Mouse (Mus musculus) left cerebral cortex, postnatal 4 days (tissue): Measurements from ENCODE around the gene Fut8. TPM values are rescaled to one million over a fixed set of nuclear protein-coding genes. Genes with fewer than 3 reads are reported as not detected.
"Not testable (repeated sequence)": the region's sequence is repeated elsewhere in the genome, so short reads cannot be mapped to it uniquely, and the experiment has no call there.

Experiments
- DNase-seq: peaks from one replicate; pipeline ENCODE4 v3.0.0-alpha.2; 2022
- intact Hi-C: fragments of 180-260 bp; cut with DNase I; formaldehyde crosslinking; loops from one replicate; pipeline ENCODE4 v1.15.1; 2025
- total RNA-seq, 2 experiments: library from RNA; stranded (reverse); gene quantifications; 2 replicates each; pipeline ENCODE4 v1.2.3; 2021

The Fut8 gene
- total RNA-seq, 2 experiments from 2014 or later: 85.9 to 93.8 TPM

DNA sequence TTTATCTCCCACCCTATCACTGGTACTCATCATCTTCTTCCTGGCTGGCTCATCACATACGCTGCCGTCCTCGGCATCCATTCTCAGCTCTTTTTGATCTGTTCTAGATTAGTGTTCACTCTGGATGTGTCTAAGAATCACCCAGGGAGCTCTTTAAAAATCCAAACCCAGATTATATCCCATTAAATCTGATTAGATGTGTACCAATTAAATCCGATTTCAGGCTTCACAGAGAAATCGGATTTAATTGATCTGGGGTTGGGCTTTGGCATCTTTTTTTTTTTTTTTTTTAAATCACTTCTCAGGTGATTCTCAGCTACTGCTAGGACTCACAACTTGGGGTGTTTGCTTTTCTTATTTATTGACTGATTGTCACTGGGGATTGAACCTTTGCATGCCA is 17.3 kb upstream of the Fut8 start:
- intact Hi-C loops: no loop called here
- no peak for DNase-seq

DNA sequence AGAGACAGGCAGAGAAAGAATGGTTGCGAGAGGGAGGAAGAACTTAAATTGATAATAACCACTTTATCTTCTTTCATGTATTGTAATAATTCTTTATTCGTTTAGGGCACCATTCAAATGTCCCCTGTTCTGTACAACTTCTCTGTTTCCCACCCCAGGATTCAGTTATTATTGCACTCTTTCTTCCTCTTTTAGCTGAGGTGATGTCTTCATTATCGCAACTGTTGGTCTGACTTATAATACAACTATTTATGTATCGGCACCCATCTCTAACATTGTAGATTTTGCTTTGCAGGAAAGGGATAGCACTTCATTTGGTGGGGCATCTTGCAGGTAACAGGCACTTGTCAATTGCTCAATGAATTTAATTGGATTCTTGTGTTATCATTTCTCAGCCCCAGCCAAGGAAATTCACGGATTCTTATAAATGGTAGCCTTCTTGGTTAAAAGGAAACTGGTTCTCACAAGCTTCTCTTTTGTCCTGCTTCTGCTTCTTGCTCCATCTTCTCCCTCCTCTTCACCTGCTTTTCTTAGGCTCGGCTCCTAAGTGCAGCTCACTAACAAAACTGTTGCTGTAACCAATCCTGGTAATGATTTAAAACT is 15.6 kb upstream of the Fut8 start:
- intact Hi-C loops: no loop called here

DNA sequence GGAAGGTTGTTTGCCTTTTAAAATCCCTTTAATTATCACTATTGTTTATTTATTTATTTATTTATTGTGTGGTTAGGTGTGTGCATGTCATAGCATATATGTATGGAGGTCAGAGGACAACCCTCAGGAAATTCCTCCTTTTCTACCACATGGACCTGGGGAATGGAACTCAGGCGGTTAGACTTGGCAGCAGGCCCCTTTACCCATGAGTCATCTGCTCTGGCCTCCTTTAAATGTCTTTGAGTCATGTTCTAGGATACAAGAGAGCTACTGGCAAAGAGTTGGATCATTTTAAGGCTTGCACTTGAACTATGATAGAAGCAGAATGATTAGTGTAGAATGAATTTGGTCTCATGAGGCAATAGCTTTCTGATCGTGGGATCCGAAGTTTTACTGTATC is 14.3 kb upstream of the Fut8 start:
- intact Hi-C loops: no loop called here
- no peak for DNase-seq

More for the DNA sequence above, 15.6 kb upstream of the Fut8 start:
- DNase-seq: no peak

DNA sequence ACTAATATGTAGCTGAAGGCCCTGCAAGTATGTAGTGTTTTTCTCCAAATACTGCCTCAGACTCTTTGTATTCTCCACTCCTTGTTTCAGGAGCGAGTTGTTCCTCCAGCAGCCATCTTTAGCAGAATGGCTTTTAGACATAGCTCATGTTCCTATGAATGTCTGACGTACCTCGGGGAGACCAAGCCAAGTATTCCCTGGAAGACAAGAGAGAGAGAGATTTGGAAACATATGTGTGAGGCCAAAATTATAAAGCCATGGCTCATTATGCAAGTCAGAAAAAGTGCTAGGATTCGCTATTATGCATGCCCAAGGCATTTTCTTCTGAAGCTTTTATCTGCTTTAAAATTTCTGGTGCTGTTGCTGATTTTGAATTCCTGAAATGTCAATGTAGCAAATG is 13.8 kb upstream of the Fut8 start:
- intact Hi-C loops: no loop called here
- DNase-seq: no peak

DNA sequence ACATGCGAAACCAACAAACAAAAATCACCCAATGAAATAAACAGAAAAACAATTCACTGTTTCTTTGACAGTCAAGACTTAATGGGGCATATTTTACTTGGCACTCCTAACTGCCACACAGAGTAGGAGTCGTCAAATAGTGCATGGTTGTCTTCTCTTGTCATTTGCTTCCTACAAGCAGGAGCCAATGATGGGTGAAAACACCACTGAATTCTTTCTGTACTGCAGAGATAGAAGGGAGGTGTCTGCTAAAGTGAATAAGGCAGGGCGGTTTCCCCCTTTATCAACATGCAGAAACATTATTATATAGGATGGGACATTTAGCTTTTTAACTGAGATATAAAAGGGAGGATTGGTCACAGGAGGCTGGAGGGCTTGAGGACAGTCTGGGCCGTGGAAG is 13.0 kb upstream of the Fut8 start:
- DNase-seq: no peak
- intact Hi-C loops: no loop called here

DNA sequence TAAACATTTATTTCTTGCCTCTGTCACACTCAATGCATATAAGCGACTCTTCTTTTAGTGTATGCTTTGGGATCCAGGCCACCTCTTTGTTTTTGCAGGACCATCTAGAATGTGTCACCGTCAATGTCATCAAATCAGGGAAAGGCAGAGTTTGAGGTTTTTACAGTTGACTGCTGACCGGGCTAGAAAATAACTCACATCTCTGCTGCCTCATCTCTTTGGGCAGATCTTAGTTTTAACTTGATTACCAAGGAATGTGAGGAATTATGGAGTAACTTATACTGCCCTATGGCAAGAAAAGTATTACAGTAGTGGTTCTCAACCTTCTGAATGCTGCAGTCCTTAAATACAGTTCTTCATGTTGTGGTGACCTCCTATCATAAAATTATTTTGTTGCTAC is 12.2 kb upstream of the Fut8 start:
- no peak for DNase-seq
- intact Hi-C loops: no loop called here

DNA sequence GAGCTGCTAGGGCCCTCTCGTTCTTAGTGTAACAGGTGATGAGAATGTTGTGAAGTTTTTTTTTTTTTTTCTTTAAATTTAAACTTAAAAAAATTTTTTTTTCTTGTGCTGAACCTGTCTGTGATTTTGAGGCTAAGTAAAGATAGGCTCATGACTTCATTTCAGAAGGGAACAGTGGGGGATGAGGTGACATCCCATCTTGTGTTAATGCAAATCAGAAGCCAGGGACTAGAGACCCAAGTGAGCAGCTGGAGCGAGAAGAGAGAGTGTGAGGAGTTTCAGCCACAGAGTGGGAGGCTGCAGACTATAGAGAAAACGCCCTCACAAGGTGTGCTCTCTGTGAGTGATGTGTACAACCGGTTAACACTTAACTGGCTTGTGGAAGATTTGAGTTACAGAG is 2.0 kb upstream of the Fut8 start:
- intact Hi-C loops: loop anchor here (5.0 kb wide), 3 partner anchors 229 to 851 kb away; no protein-coding TSS in a partner anchor
- DNase-seq: no peak

DNA sequence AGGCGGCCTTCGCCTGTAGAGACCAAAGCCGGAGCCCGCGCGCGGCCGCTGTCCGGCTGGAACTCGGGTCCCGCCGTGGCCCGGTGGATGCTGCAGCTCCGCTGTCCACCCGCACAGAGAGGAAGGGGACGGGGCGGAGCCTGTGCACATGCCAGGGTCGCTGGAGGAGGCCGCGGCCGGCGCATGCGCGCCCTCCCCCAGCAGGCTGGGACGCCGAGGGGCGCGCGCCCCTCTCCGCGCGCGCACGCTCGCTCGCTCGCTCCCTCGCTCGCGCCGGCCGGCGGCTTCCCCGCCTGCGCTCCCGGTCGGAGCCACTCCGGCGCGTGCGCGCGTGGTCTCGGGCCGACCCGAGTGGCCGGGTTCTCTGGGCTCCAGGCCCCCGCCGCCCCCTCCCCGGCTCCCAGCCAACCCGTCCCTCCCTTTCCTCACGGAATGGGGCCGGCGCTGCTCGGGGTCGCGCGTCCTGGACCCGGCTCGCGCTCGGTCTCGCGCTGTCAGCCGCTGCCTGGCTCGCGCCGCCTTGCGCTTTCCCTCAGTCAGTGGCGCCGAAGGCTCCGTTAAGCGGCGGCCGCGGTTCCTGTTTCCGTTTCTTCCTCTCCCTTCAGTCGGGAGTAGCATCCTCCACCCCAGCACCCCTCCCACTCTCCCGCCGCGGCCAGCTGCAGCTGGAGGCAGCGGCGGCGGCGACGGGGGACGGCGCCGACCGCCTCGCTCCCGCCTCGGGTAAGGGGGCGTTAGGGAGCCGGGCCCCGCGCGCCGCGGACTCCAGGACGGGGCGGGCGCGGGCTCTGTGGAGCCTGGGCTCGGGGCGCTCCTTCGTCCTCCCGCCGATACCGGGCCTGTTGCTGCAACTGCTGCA is 835 bp downstream of the Fut8 start:
- peak; percentile 97 for DNase-seq
- intact Hi-C loops: loop anchor here (5.0 kb wide), 3 partner anchors 231 to 849 kb away; no protein-coding TSS in a partner anchor

DNA sequence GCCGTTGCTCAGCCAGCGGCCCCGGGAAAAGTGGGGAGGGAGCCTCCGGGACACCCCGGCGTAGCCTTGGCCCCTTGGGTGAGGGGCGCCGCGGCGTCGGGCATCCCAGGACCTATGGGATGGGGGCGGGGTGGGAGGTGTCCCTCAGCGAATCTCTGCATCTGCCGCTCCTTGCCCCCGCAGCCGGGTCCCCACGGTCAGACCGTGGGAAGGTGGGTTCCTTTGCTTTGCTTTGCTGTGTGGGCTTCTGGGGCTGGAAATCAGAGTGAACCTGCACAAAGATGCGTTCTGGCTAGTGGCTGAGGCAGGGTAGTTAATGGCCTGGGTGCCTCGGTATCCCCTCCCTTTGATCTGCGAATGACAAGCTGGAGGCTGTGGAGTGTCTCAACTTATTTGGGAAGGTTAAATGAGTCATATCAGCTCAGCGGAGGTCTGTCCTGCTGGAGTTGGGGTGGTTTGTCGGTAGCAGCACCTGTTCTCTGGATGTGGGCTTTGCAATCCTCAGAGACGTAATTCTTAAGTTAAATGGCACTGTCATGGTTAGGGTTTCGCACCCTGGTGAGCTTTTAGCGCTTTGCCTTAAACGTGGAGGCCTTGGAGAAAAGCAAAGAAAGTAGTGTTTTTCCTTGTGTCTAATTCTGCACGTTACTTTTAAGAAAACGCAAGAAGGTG is 1.6 kb downstream of the Fut8 start:
- DNase-seq: peak; percentile 59
- intact Hi-C loops: loop anchor here (5.0 kb wide), 4 partner anchors 232 to 848 kb away; no protein-coding TSS in a partner anchor

DNA sequence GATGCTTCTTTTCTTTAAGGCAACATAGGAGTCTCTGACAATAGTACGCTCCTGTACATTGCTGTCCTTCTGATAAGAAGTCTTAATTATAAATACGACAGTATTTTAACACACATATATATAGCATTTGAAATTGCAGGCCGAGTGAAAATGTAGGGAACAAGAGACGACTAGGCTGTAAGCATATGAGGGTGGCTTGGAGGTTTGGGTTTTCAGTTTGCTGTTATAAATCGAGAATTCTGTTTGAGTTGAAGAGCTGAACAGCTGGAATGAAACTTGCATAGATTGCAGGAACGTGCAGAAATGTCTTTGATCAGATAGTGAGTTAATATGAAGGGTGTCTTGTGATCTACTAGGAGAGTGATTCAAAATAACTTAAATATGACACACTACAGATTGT is 2.4 kb downstream of the Fut8 start:
- intact Hi-C loops: loop anchor here (5.0 kb wide), 1 partner anchor 542 kb away; no protein-coding TSS in a partner anchor

DNA sequence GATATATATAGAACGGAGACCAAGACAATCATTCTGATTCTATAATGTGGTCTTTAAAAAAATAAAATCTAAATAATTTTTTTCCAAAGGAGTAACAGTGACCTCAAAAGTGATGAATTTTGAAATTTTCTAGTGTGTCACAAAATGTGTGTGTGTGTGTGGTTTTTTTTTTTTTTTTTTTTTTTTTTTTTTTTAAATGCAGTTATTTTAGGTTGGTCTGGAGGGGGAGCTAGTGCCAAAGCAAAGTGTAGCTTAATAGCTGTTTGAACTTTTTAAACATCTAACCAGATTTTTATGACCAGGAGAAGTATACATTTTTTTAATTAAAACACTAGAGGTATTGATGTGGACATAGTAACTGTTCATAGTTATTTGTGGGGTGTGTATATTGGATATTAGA is 2.9 kb downstream of the Fut8 start:
- peak; percentile 29 for DNase-seq
- intact Hi-C loops: loop anchor here (5.0 kb wide), 1 partner anchor 541 kb away; no protein-coding TSS in a partner anchor

More for the DNA sequence above, 2.4 kb downstream of the Fut8 start:
- DNase-seq: no peak

DNA sequence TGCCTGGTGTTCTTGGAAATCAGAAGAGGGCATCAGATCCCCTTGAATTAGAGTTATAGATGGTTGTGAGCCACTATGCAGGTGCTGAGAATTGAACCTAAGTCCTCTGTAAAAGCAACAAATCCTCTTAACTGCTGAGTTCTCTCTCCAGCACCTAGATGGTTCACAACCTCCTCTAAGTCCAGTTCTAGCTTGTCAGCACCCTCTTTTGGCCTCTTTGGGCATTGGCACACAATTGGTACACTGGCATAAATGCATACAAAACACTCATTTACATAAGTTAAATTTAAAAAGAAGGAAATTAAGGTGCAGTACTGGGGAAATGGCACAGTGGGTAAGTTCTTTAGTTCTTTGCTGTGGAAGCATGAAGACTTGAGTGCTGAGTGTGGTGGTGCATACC is 24.7 kb downstream of the Fut8 start:
- DNase-seq: no peak
- intact Hi-C loops: no loop called here

DNA sequence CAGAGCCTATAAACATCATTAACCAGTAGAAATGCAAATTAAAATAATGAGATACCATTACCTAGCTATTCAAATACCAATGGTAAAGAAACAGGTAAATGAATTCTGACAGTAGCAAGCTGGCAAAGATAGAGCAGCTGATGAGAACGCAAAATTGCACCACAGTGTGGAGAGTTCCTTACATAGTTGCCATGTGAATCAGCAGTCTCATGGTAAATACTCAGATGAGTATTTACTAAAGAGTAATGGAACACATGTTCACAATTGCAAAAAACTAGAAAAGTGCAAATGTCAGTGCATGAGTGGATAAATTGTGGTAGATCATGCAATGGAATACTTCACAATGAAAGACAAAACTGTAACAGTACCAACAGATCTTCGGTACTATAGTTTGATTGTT is 25.9 kb downstream of the Fut8 start:
- intact Hi-C loops: no loop called here
- DNase-seq: no peak

DNA sequence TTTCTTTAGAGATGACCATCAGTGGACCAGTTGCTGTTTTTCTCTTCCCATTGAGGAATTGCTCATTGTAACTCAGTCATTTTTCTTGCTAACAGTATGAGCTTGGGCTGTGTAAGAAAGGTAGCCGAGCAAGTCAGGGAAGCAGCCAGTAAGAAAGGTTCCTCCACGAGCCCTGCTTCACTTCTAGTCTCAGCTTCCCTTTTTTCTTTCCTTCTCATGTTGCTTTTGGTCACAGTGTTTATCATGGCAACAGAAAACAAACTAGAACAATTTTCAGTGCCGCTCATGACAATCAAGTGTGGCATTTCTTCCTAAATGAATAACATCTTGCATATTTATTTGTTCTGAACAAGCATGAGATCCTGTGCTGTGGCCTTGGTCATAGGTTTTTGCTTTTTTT is 32.8 kb downstream of the Fut8 start:
- intact Hi-C loops: no loop called here
- no peak for DNase-seq

DNA sequence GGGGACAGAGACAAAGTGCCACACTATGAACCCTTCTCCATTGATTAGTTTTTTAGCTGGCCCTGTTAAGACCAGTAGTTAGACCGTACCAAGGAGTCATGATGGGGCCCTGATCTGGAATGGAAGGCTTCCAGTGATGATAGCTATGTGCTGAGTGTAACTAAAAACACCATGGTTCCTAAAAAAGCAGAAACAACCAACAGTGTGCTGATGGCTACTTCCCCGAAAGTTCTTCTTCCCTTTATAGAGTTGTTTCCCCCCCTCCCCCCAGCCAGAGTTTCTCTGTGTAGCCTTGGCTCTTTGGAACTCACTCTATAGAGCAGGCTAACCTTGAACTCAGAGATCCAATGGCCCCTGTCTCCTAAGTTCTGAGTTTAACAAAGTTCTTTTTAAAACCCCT is 50.6 kb downstream of the Fut8 start:
- DNase-seq: no peak
- intact Hi-C loops: no loop called here

DNA sequence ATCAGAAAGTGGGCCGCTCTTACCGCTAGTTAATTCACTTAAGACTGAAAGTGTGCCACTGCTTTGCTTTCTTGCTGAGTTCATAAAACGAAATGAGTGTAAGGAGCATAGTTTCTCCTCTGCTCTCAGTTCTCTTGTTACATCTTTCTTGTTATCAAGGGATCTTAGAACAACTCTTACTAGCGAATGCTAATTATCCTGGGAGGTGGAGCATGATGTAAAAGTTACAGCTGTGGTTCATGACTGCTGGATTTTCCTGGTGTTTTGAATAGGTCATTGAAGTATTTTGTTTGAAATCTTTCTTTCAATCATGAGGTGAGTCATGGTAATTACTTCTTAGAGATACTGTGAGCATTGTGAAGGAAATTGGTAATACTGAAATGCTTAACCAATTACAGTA is 53.1 kb downstream of the Fut8 start:
- DNase-seq: no peak
- intact Hi-C loops: no loop called here

DNA sequence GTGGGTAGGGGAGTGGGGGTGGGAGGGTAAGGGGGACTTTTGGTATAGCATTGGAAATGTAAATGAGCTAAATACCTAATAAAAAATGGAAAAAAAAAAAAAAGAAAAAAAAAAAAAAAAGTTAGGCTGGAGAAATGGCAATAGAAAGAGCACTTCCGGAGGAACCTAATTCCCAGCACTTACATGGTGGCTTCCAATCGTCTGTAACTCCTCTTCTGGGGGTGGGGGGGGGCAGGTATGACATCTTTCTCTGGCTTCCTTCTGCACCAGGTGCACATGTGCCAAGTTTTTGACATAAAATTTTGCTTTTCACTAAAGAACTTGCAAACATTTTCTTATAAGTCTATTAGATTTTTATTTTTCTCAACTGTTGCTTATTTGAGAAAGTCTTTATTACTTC is 53.9 kb downstream of the Fut8 start:
- DNase-seq, intact Hi-C loops: not testable (repeated sequence)

DNA sequence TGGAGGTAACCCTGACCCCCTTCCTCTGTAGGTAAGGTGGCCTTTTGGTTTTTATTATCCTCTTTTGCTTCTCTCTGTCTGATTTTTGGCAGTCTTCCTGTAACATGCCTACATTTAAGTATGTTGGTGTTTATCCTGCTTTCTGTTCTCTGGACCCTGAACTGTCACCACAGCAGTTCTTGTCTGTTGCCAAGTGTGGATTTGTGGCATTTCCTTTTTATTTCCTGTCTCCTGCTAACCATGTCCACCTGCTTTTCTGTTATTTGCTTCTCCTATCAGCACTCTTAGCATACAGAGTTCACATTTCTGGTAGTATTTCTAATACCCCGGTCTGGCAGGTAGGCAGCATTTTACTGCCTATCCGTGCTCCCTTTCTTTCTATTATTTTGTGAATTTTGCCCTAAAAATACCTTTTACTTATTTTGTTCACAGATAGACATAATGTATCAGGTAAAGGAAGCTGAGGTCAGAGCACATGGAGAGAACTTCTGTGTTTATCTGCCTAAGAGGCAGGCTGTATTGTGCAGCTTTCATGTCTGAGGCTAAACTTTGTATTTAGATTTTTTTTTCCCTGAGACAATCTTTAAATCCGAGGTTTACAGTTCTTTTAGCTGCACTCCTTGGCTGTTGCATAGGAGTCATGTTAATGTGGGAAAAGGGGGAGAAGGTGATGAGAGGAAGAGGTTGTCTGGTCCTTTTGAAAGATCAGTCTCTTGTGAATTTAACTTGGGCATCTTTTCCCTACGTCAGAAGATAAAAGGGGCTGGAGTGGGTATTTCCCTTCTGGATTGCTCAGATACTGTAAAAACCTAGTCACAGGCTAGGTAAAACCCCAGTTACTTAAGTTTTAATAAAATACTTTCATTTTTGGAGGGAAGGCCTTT is 54.7 kb downstream of the Fut8 start:
- DNase-seq: no peak
- intact Hi-C loops: no loop called here

DNA sequence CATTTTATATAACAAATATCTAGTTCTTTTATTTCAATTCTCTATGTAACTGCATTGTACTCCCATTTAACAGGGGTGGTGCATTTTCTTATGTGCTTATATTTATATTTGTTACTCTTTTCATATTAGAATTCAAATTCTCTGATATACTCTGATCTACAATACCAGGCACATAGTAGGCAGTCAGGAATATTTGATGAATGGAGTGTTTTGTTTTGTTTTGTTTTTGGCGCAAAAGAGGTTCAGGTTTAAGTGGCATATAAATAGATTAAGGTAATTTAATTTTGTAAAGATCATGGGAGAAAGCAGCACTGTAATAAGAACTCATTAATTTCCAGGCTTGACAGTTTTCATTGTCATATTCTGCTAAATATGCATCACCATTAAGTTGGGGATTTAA is 58.2 kb downstream of the Fut8 start:
- DNase-seq: no peak
- intact Hi-C loops: no loop called here

DNA sequence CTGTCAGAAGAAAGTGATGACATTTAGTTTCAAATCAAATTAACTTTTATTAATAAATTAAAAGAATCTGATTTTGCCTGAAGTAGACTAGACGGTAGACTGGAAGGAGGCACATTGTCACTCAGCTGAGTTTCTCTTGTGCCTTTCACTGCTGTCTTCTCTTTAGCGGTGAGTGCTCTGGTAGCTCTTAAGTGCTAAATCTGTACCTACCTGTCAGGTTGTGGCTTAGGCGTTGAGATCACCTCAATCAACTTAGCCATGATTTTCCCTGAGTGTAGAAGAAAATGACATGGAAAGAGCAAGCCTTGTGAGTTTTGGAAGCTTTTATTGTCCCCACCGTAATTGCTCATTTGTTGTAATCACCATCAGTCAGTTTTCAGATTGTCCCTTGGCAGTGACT is 59.2 kb downstream of the Fut8 start:
- DNase-seq: no peak
- intact Hi-C loops: no loop called here

DNA sequence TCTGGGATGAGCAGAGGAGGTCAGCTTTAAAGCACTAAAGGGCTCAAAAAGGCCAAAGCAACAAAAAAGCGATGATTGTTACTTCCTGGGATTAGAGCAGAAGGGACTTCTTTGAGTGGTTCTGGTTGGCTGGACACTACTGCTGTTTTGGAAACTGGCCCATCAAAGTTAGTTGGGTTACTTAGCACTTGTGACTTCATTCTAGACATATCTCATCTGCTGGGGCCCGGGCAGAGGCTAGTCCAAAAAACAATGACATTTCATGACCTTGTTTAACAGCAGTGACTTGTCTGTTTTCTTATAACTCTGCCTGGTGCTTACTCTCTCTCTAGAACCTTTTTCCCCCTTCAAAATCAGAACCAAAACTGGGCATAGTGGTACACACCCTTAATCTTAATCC is 59.9 kb downstream of the Fut8 start:
- intact Hi-C loops: no loop called here
- DNase-seq: no peak
